Mouse (Mus musculus): ENCODE results near the gene Cldn6. TPM values are rescaled to one million over a fixed set of nuclear protein-coding genes. Genes with fewer than 3 reads are reported as not detected.
A peak's percentile ranks its signal among the peaks of the same experiment; 100 is the strongest.

Cldn6 gene
- total RNA-seq, 1 experiment from 2014 or later: not detected

GRCm38 (mm10) chr17:23705525-23706104, 26.6 kb downstream of the Cldn6 start:
- ATAC-seq (replicated peaks; ENCODE audit: low read depth, poor library complexity, severe bottlenecking): no peak

GRCm38 (mm10) chr17:23706212-23706611, 27.2 kb downstream of the Cldn6 start:
- ATAC-seq (replicated peaks; ENCODE audit: low read depth, poor library complexity, severe bottlenecking): peak; percentile 90

- ATAC-seq (replicated peaks; ENCODE audit: low read depth, poor library complexity, severe bottlenecking): no peak
Observed at GRCm38 (mm10) chr17:23717003-23717402, 38.0 kb downstream of the Cldn6 start.

GRCm38 (mm10) chr17:23719455-23719854, 40.4 kb downstream of the Cldn6 start:
- 0 out of 2 replicates have a peak, but pooled peaks have one; percentile 15 for ATAC-seq (replicated peaks; ENCODE audit: low read depth, poor library complexity, severe bottlenecking)

GRCm38 (mm10) chr17:23721886-23722285, 42.8 kb downstream of the Cldn6 start:
- no peak for ATAC-seq (replicated peaks; ENCODE audit: low read depth, poor library complexity, severe bottlenecking)

- ATAC-seq (replicated peaks; ENCODE audit: low read depth, poor library complexity, severe bottlenecking): no peak
Observed at GRCm38 (mm10) chr17:23722376-23723125, 43.5 kb downstream of the Cldn6 start, which contains the start of gene 1520401A03Rik. TSS of gene 1520401A03Rik (minus strand) at chr17:23722783.

GRCm38 (mm10) chr17:23725477-23725876, 46.4 kb downstream of the Cldn6 start:
- ATAC-seq (replicated peaks; ENCODE audit: low read depth, poor library complexity, severe bottlenecking): no peak

GRCm38 (mm10) chr17:23725999-23726757, 47.1 kb downstream of the Cldn6 start, which contains the start of gene Pkmyt1:
TSS of gene Pkmyt1 (plus strand) at chr17:23726336.
- peak; percentile 85 for ATAC-seq (replicated peaks; ENCODE audit: low read depth, poor library complexity, severe bottlenecking)

- ATAC-seq (replicated peaks; ENCODE audit: low read depth, poor library complexity, severe bottlenecking): peak; percentile 85
Observed at GRCm38 (mm10) chr17:23726758-23727142, 47.7 kb downstream of the Cldn6 start.

- no peak for ATAC-seq (replicated peaks; ENCODE audit: low read depth, poor library complexity, severe bottlenecking)
Observed at GRCm38 (mm10) chr17:23730441-23730840, 51.4 kb downstream of the Cldn6 start.

Other genes with a start within 250 kb of the Cldn6 start
- gene Vmn2r117, start 199.6 kb upstream of the Cldn6 start, total RNA-seq (2017): not detected in 2 replicates
- gene Zfp213, start 115.0 kb upstream of the Cldn6 start, total RNA-seq (2017): 8.9 and 10.1 TPM in 2 replicates
- gene Zfp13, start 79.8 kb upstream of the Cldn6 start, total RNA-seq (2017): 0.14 and 1.8 TPM in 2 replicates
- not detected in 2 replicates for gene Zscan10, start 78.4 kb upstream of the Cldn6 start, total RNA-seq (2017)
- gene Mmp25, start 34.0 kb upstream of the Cldn6 start, total RNA-seq (2017): 0.24 TPM in 1 of 2 replicates, not detected in the other
- not detected in 2 replicates for gene Bicdl2, start 18.7 kb upstream of the Cldn6 start, total RNA-seq (2017)
- 19.2 and 26.9 TPM in 2 replicates for gene Hcfc1r1, start 5.7 kb upstream of the Cldn6 start, total RNA-seq (2017)
- gene Thoc6, start 5.4 kb upstream of the Cldn6 start, total RNA-seq (2017): 44.6 and 55.5 TPM in 2 replicates
- gene Tnfrsf12a, start 1.8 kb upstream of the Cldn6 start, total RNA-seq (2017): 10.1 and 13.2 TPM in 2 replicates
- not detected in 2 replicates for gene Cldn9, start 4.8 kb downstream of the Cldn6 start, total RNA-seq (2017)
- gene 1520401A03Rik, start 43.5 kb downstream of the Cldn6 start, total RNA-seq (2017): not detected in 2 replicates
- 14.3 and 28.1 TPM in 2 replicates for gene Pkmyt1, start 47.1 kb downstream of the Cldn6 start, total RNA-seq (2017)
- gene Paqr4, start 61.6 kb downstream of the Cldn6 start, total RNA-seq (2017): 4.4 and 5.3 TPM in 2 replicates
- gene Kremen2, start 66.6 kb downstream of the Cldn6 start, total RNA-seq (2017): not detected in 2 replicates
- gene Flywch1, start 92.4 kb downstream of the Cldn6 start, total RNA-seq (2017): 33.8 and 34.0 TPM in 2 replicates
- 0.46 and 4.6 TPM in 2 replicates for gene Flywch2, start 106.8 kb downstream of the Cldn6 start, total RNA-seq (2017)
- gene Srrm2, start 111.3 kb downstream of the Cldn6 start, total RNA-seq (2017): 234 and 239 TPM in 2 replicates
- gene Elob, start 149.9 kb downstream of the Cldn6 start, total RNA-seq (2017): 96.2 and 130 TPM in 2 replicates
- gene Prss33, start 156.8 kb downstream of the Cldn6 start, total RNA-seq (2017): not detected in 2 replicates
- not detected in 2 replicates for gene Prss32, start 164.6 kb downstream of the Cldn6 start, total RNA-seq (2017)
- not detected in 2 replicates for gene Prss41, start 164.9 kb downstream of the Cldn6 start, total RNA-seq (2017)
- gene Prss21, start 188.8 kb downstream of the Cldn6 start, total RNA-seq (2017): not detected in 2 replicates
- gene Dcpp1, start 201.6 kb downstream of the Cldn6 start, total RNA-seq (2017): not detected in 2 replicates
- gene Dcpp2, start 201.6 kb downstream of the Cldn6 start, total RNA-seq (2017): not detected in 2 replicates
- not detected in 2 replicates for gene Dcpp3, start 238.2 kb downstream of the Cldn6 start, total RNA-seq (2017)

Data from common myeloid progenitor, adult 5-6 weeks (primary cell).